Mouse (Mus musculus) hindbrain, postnatal 0 days (tissue): ENCODE results near the gene Il6ra. TPM values are rescaled to one million over a fixed set of nuclear protein-coding genes. Genes with fewer than 3 reads are reported as not detected.

Experiments used
- ATAC-seq: fragments of 200-750 bp; cut with Nextera tagmentation; 2 replicates; pipeline ENCODE4 v1.8.0; 2017; ENCODE audit warnings: mild to moderate bottlenecking, moderate TSS enrichment, moderate library complexity
- DNase-seq: peaks from one replicate; pipeline ENCODE4 v3.0.0-alpha.2; 2015; ENCODE audit warnings: low spot score
- H3K27ac ChIP-seq: fragments of 300-500 bp; sonication (generic); 2 replicates; pipeline ENCODE4 v1.5.1; 2014; ENCODE audit warnings: mild to moderate bottlenecking
- H3K27me3 ChIP-seq: fragments of 300-500 bp; sonication (generic); 2 replicates; pipeline ENCODE4 v1.6.1; 2014; ENCODE audit warnings: low read length, mixed read lengths; ENCODE audit not compliant: insufficient read depth
- H3K36me3 ChIP-seq: fragments of 300-500 bp; sonication (generic); 2 replicates; pipeline ENCODE4 v1.6.1; 2014; ENCODE audit warnings: low read length, mixed read lengths; ENCODE audit not compliant: insufficient read depth
- H3K4me1 ChIP-seq: fragments of 300-500 bp; sonication (generic); 2 replicates; pipeline ENCODE4 v1.6.1; 2014; ENCODE audit warnings: antibody characterized with exemption, low read length, mixed read lengths; ENCODE audit not compliant: insufficient read depth
- H3K4me2 ChIP-seq: fragments of 300-500 bp; sonication (generic); 2 replicates; pipeline ENCODE4 v1.6.1; 2014; ENCODE audit warnings: low read depth, mild to moderate bottlenecking, low read length, moderate library complexity, mixed read lengths
- H3K4me3 ChIP-seq: fragments of 300-500 bp; sonication (generic); 2 replicates; pipeline ENCODE4 v1.5.1; 2014; ENCODE audit warnings: low read length
- H3K9ac ChIP-seq: fragments of 300-500 bp; sonication (generic); replicated peaks from 2 replicates; pipeline ENCODE4 v1.6.1; 2014; ENCODE audit warnings: mild to moderate bottlenecking, low read length, moderate library complexity, mixed read lengths
- H3K9me3 ChIP-seq: fragments of 300-500 bp; sonication (generic); 2 replicates; pipeline ENCODE4 v1.6.1; 2016; ENCODE audit warnings: low read length, mixed read lengths
- CTCF ChIP-seq: IDR thresholded peaks from 2 replicates; pipeline ENCODE4 v1.5.1; 2016; ENCODE audit warnings: antibody characterized with exemption, control low read depth, low read depth
- WGBS: fragments of 180-500 bp; shearing (Covaris S2); extraction: QIAGEN DNeasy Blood & Tissue Kit; methylation state at CpG from one replicate; pipeline ENCODE4 v1.1.7; 2014; 5-methylcytosine and 5-hydroxymethylcytosine counted together
- polyA plus RNA-seq: library from polyadenylated mRNA; unstranded; fragments of >200 nt; fragmentation: Nextera tagmentation; extraction: Ambion mirVana; gene quantifications from 2 replicates; pipeline ENCODE4 v1.2.1, GENCODE M21; 2015
- total RNA-seq: library from RNA; depleted of rRNA; stranded (reverse); fragments of >200 nt; gene quantifications from 2 replicates; pipeline ENCODE4 v1.2.3, GENCODE M21; 2014

Gene Il6ra
- total and polyA plus RNA-seq, 2 experiments from 2014 or later: 1.8 to 2.4 TPM

GRCm38 (mm10) chr3:89823594-89823993, 89.4 kb downstream of the Il6ra start:
- no peaks in the 10 kb centered on the region for H3K36me3 ChIP-seq
- H3K4me1 ChIP-seq: no peaks in the 10 kb centered on the region
- no peak for TF ChIP-seq CTCF
- 63% methylated on average over 2 of the region's 2 CpGs for WGBS
- no peak overlapping the region for H3K4me3 ChIP-seq
- no peak overlapping the region for H3K9ac ChIP-seq
- no peak for ATAC-seq
- H3K9me3 ChIP-seq: no peaks in the 10 kb centered on the region
- no peak overlapping the region for H3K4me2 ChIP-seq
- peaks cover 5% of the 10 kb centered on the region; the same call in 1 of the 2 replicates for H3K27me3 ChIP-seq
- H3K27ac ChIP-seq: no peak overlapping the region
- DNase-seq: no peak

GRCm38 (mm10) chr3:89821548-89822480, 91.2 kb downstream of the Il6ra start:
- no peaks in the 10 kb centered on the region for H3K9me3 ChIP-seq
- H3K36me3 ChIP-seq: no peaks in the 10 kb centered on the region
- no peak for TF ChIP-seq CTCF
- no peak overlapping the region for H3K27ac ChIP-seq
- no peak overlapping the region for H3K9ac ChIP-seq
- ATAC-seq (no peak), DNase-seq (no peak)
- H3K4me3 ChIP-seq: no peak overlapping the region
- no peaks in the 10 kb centered on the region for H3K4me1 ChIP-seq
- no peak overlapping the region for H3K4me2 ChIP-seq
- H3K27me3 ChIP-seq: no peaks in the 10 kb centered on the region
- 71% methylated on average over 10 of the region's 10 CpGs for WGBS

DNA sequence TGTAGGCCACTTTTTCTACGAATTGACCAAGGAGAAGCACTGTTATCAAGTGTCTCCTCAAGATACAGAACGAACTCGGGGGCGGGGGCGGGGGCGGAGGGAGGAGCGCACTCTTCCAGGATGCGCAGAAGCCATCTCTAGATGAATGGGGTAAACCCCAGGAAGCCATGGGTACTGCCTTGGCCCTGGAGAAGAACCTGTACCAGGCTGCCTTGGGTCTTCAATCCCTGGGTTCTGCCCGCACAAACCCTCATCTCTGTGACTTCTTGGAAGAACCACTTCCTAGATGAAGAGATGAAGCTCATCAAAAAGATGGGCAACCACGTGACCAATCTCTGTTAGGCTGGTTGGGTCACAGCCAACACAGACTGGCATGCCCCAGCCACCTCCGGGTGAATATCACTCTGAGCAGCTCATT, 91.9 kb downstream of the Il6ra start:
- H3K9ac ChIP-seq: no peak overlapping the region
- no peak overlapping the region for H3K4me2 ChIP-seq
- no peaks in the 10 kb centered on the region for H3K9me3 ChIP-seq
- WGBS: 84% methylated on average over 11 of the region's 11 CpGs
- no peak for TF ChIP-seq CTCF
- H3K36me3 ChIP-seq: no peaks in the 10 kb centered on the region
- no peak for ATAC-seq
- no peak overlapping the region for H3K27ac ChIP-seq
- no peaks in the 10 kb centered on the region for H3K27me3 ChIP-seq
- H3K4me1 ChIP-seq: no peaks in the 10 kb centered on the region
- DNase-seq: no peak
- no peak overlapping the region for H3K4me3 ChIP-seq

- 86% methylated on average over 12 of the region's 12 CpGs for WGBS
- DNase-seq (no peak), ATAC-seq (no peak)
Measured at GRCm38 (mm10) chr3:89820311-89821095, 92.5 kb downstream of the Il6ra start.

GRCm38 (mm10) chr3:89819897-89820296, 93.1 kb downstream of the Il6ra start:
- H3K27me3 ChIP-seq: no peaks in the 10 kb centered on the region
- H3K36me3 ChIP-seq: no peaks in the 10 kb centered on the region
- WGBS: 72% methylated on average over 7 of the region's 7 CpGs
- no peaks in the 10 kb centered on the region for H3K9me3 ChIP-seq
- no peak overlapping the region for H3K27ac ChIP-seq
- H3K4me1 ChIP-seq: no peaks in the 10 kb centered on the region
- H3K4me2 ChIP-seq: no peak overlapping the region
- no peak overlapping the region for H3K4me3 ChIP-seq
- no peak overlapping the region for H3K9ac ChIP-seq
- ATAC-seq (no peak), DNase-seq (no peak)
- no peak for TF ChIP-seq CTCF

More at GRCm38 (mm10) chr3:89820311-89821095, 92.5 kb downstream of the Il6ra start:
- Histone ChIP-seq H3K4me3 (no peak overlapping the region), H3K4me2 (no peak overlapping the region), H3K27ac (no peak overlapping the region), H3K4me1 (no peaks in the 10 kb centered on the region), H3K9ac (no peak overlapping the region), H3K9me3 (no peaks in the 10 kb centered on the region), H3K27me3 (no peaks in the 10 kb centered on the region), H3K36me3 (no peaks in the 10 kb centered on the region)
- no peak for TF ChIP-seq CTCF

GRCm38 (mm10) chr3:89818605-89819004, 94.4 kb downstream of the Il6ra start:
- Histone ChIP-seq H3K36me3 (no peaks in the 10 kb centered on the region), H3K9me3 (no peaks in the 10 kb centered on the region), H3K9ac (no peak overlapping the region), H3K4me2 (no peak overlapping the region), H3K27me3 (no peaks in the 10 kb centered on the region), H3K27ac (no peak overlapping the region), H3K4me3 (no peak overlapping the region), H3K4me1 (no peaks in the 10 kb centered on the region)
- DNase-seq (no peak), ATAC-seq (no peak)
- TF ChIP-seq CTCF: no peak
- WGBS: 72% methylated on average over 3 of the region's 3 CpGs
